28 mouse cellular contexts compared by ENCODE assay signal in genomic region chr9:58748142-58748541, GRCm38 (mm10). TPM values are rescaled to one million over a fixed set of nuclear protein-coding genes. Genes with fewer than 3 reads are reported as not detected.
DNase-seq lines count a peak whose midpoint lies in the region; ATAC-seq and TF ChIP-seq lines count a peak whose summit lies in the region.
"Had no signal": no experiment of that assay in that cellular context is flagged by ENCODE, and none has a peak within 500 bp of the region (broad histone marks: within the 10 kb centered on the region; RNA-seq: fewer than 3 reads in every experiment).

No protein-coding gene starts in this region.

- peak overlapping the region; percentile 32; the same call in 1 of the 2 replicates for H3K27ac ChIP-seq in heart, embryonic 10.5 days
- H3K27ac ChIP-seq in liver, embryonic 14.5 days, result no peak overlapping the region
- H3K27ac ChIP-seq: embryonic facial prominence, embryonic 13.5 days; gastrocnemius, adult 2 months; heart, embryonic 13.5 days; hindbrain, postnatal 0 days; limb, embryonic 12.5 days; midbrain, embryonic 13.5 days had no signal

- TF ChIP-seq EP300 in liver, embryonic 14.5 days (IDR thresholded peaks at IDR 0.05; ENCODE audit: low read depth), result peak; percentile 11; the same call in 1 of the 2 replicates

- H3K9ac ChIP-seq in liver, embryonic 14.5 days (replicated peaks), result no peak overlapping the region
- H3K9ac ChIP-seq: embryonic facial prominence, embryonic 13.5 days; forebrain, embryonic 12.5 days; heart, embryonic 13.5 days; limb, embryonic 12.5 days; midbrain, embryonic 13.5 days had no signal

- peaks cover 32% of the 10 kb centered on the region for H3K4me1 ChIP-seq in heart, embryonic 10.5 days
- H3K4me1 ChIP-seq in liver, embryonic 14.5 days (replicated peaks; ENCODE audit: control insufficient read depth in 2 of 2, insufficient read depth in 2 of 2, low read length in 1 of 2), result peaks cover 0 to 2% of the 10 kb centered on the region in 2 experiments; a peak in 3 of 4 replicates
- H3K4me1 ChIP-seq: embryonic facial prominence, embryonic 13.5 days had no signal

- H3K9me3 ChIP-seq in heart, embryonic 10.5 days, result no peaks in the 10 kb centered on the region
- no peaks in the 10 kb centered on the region for H3K9me3 ChIP-seq in liver, embryonic 14.5 days (ENCODE audit: control insufficient read depth, low read length)
- H3K9me3 ChIP-seq: embryonic facial prominence, embryonic 13.5 days; forebrain, embryonic 12.5 days; heart, embryonic 13.5 days; limb, embryonic 12.5 days; midbrain, embryonic 13.5 days had no signal

- no peaks in the 10 kb centered on the region for H3K27me3 ChIP-seq in heart, embryonic 10.5 days (ENCODE audit: insufficient read depth, poor library complexity, severe bottlenecking)
- H3K27me3 ChIP-seq in liver, embryonic 14.5 days (ENCODE audit: control insufficient read depth, insufficient read depth, low read length), result no peaks in the 10 kb centered on the region
- H3K27me3 ChIP-seq: embryonic facial prominence, embryonic 13.5 days; forebrain, embryonic 12.5 days; heart, embryonic 13.5 days; limb, embryonic 12.5 days; midbrain, embryonic 13.5 days had no signal

- H3K36me3 ChIP-seq in heart, embryonic 10.5 days, result no peaks in the 10 kb centered on the region
- H3K36me3 ChIP-seq in liver, embryonic 14.5 days (replicated peaks; ENCODE audit: control insufficient read depth, insufficient read depth, low read depth), result no peaks in the 10 kb centered on the region
- H3K36me3 ChIP-seq: embryonic facial prominence, embryonic 13.5 days; forebrain, embryonic 12.5 days; heart, embryonic 13.5 days; limb, embryonic 12.5 days; midbrain, embryonic 13.5 days had no signal

- DNase-seq in heart, embryonic 10.5 days (ENCODE audit: low spot score), result no peak
- no peak for DNase-seq in heart, adult 11 months
- peak; percentile 77 for DNase-seq in ES-CJ7 (ENCODE audit: low read depth, low spot score)
- peak; percentile 80 for DNase-seq in R1 (ENCODE audit: low read depth, low spot score)
- peak; percentile 9 to 30 (median 19) for DNase-seq in liver, embryonic 14.5 days (ENCODE audit: low read depth in 3 of 3, low spot score in 3 of 3)
- DNase-seq in thymus, postnatal 10 days (ENCODE audit: low spot score in 2 of 2), result no peak
- DNase-seq in gastrocnemius, adult 8-10 months (ENCODE audit: low spot score in 2 of 2), result no peak
- DNase-seq in thymus, postnatal 4 days, result no peak
- DNase-seq: adrenal gland, postnatal 36 days; B cell, adult 2 months; cerebellum, adult 11-12 months; cerebellum, postnatal 10 days; gastrocnemius, adult 2 months; heart, postnatal 14 days; kidney, postnatal 36 days; layer of hippocampus, postnatal 36 days; thymus, adult 2 months had no signal

- H3K4me2 ChIP-seq in liver, embryonic 14.5 days (ENCODE audit: low read depth), result no peak overlapping the region
- H3K4me2 ChIP-seq: embryonic facial prominence, embryonic 13.5 days; forebrain, embryonic 12.5 days; heart, embryonic 13.5 days; midbrain, embryonic 13.5 days had no signal

- H3K4me3 ChIP-seq in heart, embryonic 10.5 days, result no peak overlapping the region
- no peak overlapping the region for H3K4me3 ChIP-seq in liver, embryonic 14.5 days (ENCODE audit: insufficient read depth in 1 of 2, low read depth in 2 of 2, low read length in 2 of 2)
- H3K4me3 ChIP-seq: embryonic facial prominence, embryonic 13.5 days; erythroblast, embryonic 14.5 days; forebrain, embryonic 12.5 days; gastrocnemius, adult 2 months; heart, embryonic 13.5 days; limb, embryonic 12.5 days; midbrain, embryonic 13.5 days had no signal

- no peak for ATAC-seq in liver, embryonic 14.5 days (ENCODE audit: insufficient read depth)
- ATAC-seq: intestine, embryonic 16.5 days; lung, postnatal 0 days had no signal

- no peak for TF ChIP-seq CTCF in liver, embryonic 14.5 days (IDR thresholded peaks at IDR 0.05; ENCODE audit: low read depth)

- WGBS in heart, embryonic 10.5 days, result 59% methylated on average over 4 of the region's 4 CpGs
- WGBS in liver, embryonic 14.5 days (ENCODE audit: insufficient replicate concordance), result 16% methylated on average over 4 of the region's 4 CpGs

RNA-seq across cellular contexts. Expression of gene Rec114, which starts 4.4 kb away (rescaled TPM):
- 11.6 and 16.5 TPM in 2 replicates for polyA plus RNA-seq in heart, embryonic 10.5 days (2016; fragmentation: Nextera tagmentation; extraction: Ambion mirVana)
- polyA plus RNA-seq in liver, embryonic 14.5 days (2012; rRNA removed), result 6.5 and 16.3 TPM in 2 replicates
- polyA plus RNA-seq in liver, embryonic 14.5 days (2014; fragmentation: Nextera tagmentation; extraction: Ambion mirVana), result 31.1 and 40.3 TPM in 2 replicates
- total RNA-seq in gastrocnemius, adult 8-10 months (2022), result under 1 TPM in 1 of 4 experiments, not detected in 3; 0.56 TPM
- total RNA-seq: gastrocnemius, adult 2 months; granulocyte monocyte progenitor cell, adult 5-6 weeks; layer of hippocampus, postnatal 36 days had no signal
- polyA plus RNA-seq: small intestine, adult 2 months; thymus, adult 2 months had no signal

Comparison
In these comparisons a context has a peak if more than half of its experiments do, and no peak if none do; other contexts are left out.
1. DNase-seq: peak in ES-CJ7 (single experiment), R1 (single experiment) and liver, embryonic 14.5 days (3 of 3); none in heart, embryonic 10.5 days (single experiment), heart, adult 11 months (single experiment), thymus, postnatal 10 days (0 of 2), gastrocnemius, adult 8-10 months (0 of 2) and thymus, postnatal 4 days (single experiment).